Mouse (Mus musculus) intestine, embryonic 16.5 days (tissue): ENCODE data around the gene Lgals7. TPM values are rescaled to one million over a fixed set of nuclear protein-coding genes. Genes with fewer than 3 reads are reported as not detected.

Source experiments
- ATAC-seq: fragments of 200-750 bp; cut with Nextera tagmentation; 2 replicates; pipeline ENCODE4 v1.8.0; 2017; ENCODE audit warnings: moderate TSS enrichment, moderate library complexity
- H3K27ac ChIP-seq: fragments of 300-500 bp; sonication (generic); 2 replicates; pipeline ENCODE4 v1.5.1; 2014; ENCODE audit warnings: mild to moderate bottlenecking, low read length
- H3K27me3 ChIP-seq: fragments of 300-500 bp; sonication (generic); replicated peaks from 2 replicates; pipeline ENCODE4 v1.6.1; 2014; ENCODE audit warnings: low read length, control low read depth, mixed read lengths; ENCODE audit not compliant: control insufficient read depth, insufficient read depth
- H3K36me3 ChIP-seq: fragments of 300-500 bp; sonication (generic); 2 replicates; pipeline ENCODE4 v1.6.1; 2014; ENCODE audit warnings: low read length, control low read depth; ENCODE audit not compliant: control insufficient read depth, insufficient read depth
- H3K4me1 ChIP-seq: fragments of 300-500 bp; sonication (generic); 2 replicates; pipeline ENCODE4 v1.6.1; 2014; ENCODE audit warnings: low read length, control low read depth, mixed read lengths; ENCODE audit not compliant: control insufficient read depth, insufficient read depth
- H3K4me2 ChIP-seq: fragments of 300-500 bp; sonication (generic); 2 replicates; pipeline ENCODE4 v1.6.1; 2014; ENCODE audit warnings: low read depth, low read length, control low read depth
- H3K4me3 ChIP-seq: fragments of 300-500 bp; sonication (generic); 2 replicates; pipeline ENCODE4 v1.5.1; 2014; ENCODE audit warnings: mild to moderate bottlenecking, low read length
- H3K9ac ChIP-seq: fragments of 300-500 bp; sonication (generic); 2 replicates; pipeline ENCODE4 v1.6.1; 2014; ENCODE audit warnings: low read depth, low read length
- H3K9me3 ChIP-seq: fragments of 300-500 bp; sonication (generic); 2 replicates; pipeline ENCODE4 v1.6.1; 2016; ENCODE audit warnings: low read length, control low read depth; ENCODE audit not compliant: control insufficient read depth
- WGBS: fragments of 180-500 bp; shearing (Covaris S2); extraction: QIAGEN DNeasy Blood & Tissue Kit; methylation state at CpG from one replicate; pipeline ENCODE4 v1.1.7; 2014; 5-methylcytosine and 5-hydroxymethylcytosine counted together
- polyA plus RNA-seq: library from polyadenylated mRNA; unstranded; fragments of >200 nt; fragmentation: Nextera tagmentation; extraction: Ambion mirVana; gene quantifications from 2 replicates; pipeline ENCODE4 v1.2.1, GENCODE M21; 2015

Gene Lgals7
- polyA plus RNA-seq, 1 experiment from 2014 or later: 0.97 TPM

DNA sequence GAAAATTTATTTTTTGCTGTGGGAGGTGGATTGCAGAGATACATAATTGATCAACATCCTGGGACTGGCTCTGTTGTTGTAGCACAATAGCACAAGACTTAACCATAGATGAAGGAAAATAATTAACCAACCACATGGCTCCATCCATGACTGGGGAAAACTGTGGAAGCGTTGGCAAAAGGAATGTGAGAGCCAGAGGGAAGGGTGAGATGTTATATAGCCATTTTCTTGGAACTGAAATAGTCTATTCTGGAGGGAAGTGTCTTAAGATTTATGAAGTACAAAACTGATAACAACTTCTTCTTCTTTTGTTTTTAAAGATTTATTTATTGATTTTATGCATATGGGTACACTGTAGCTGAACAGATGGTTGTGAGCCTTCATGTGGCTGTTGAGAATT lies 16.4 kb upstream of the Lgals7 start:
- H3K27ac ChIP-seq: no peak overlapping the region
- H3K4me1 ChIP-seq: peaks cover 10% of the 10 kb centered on the region
- no peak overlapping the region for H3K4me3 ChIP-seq
- WGBS: 63% methylated on average over 1 of the region's 1 CpGs
- no peaks in the 10 kb centered on the region for H3K9me3 ChIP-seq
- no peak for ATAC-seq
- H3K9ac ChIP-seq: no peak overlapping the region
- no peaks in the 10 kb centered on the region for H3K27me3 ChIP-seq
- no peaks in the 10 kb centered on the region for H3K36me3 ChIP-seq
- H3K4me2 ChIP-seq: no peak overlapping the region

GRCm38 (mm10) chr7:28849700-28850236 lies 13.9 kb upstream of the Lgals7 start:
- Histone ChIP-seq H3K4me1 (peaks cover 10% of the 10 kb centered on the region), H3K27me3 (no peaks in the 10 kb centered on the region), H3K27ac (peak overlapping the region; percentile 65), H3K9ac (peak overlapping the region; percentile 40; the same call in 1 of the 2 replicates), H3K4me3 (no peak overlapping the region), H3K9me3 (no peaks in the 10 kb centered on the region), H3K36me3 (no peaks in the 10 kb centered on the region), H3K4me2 (no peak overlapping the region)
- peak; percentile 68 for ATAC-seq
- WGBS: 23% methylated on average over 1 of the region's 1 CpGs

- peak; percentile 65 for ATAC-seq
- Histone ChIP-seq H3K4me1 (peaks cover 10% of the 10 kb centered on the region), H3K27ac (peak overlapping the region; percentile 65), H3K4me3 (no peak overlapping the region), H3K9ac (no peak overlapping the region), H3K27me3 (no peaks in the 10 kb centered on the region), H3K36me3 (no peaks in the 10 kb centered on the region), H3K4me2 (peak overlapping the region; percentile 11; the same call in 1 of the 2 replicates), H3K9me3 (no peaks in the 10 kb centered on the region)
- WGBS: 80% methylated on average over 4 of the region's 4 CpGs
Measured at GRCm38 (mm10) chr7:28850642-28851041, 13.0 kb upstream of the Lgals7 start.

- no peak for ATAC-seq
- H3K36me3 ChIP-seq: no peaks in the 10 kb centered on the region
- no peak overlapping the region for H3K9ac ChIP-seq
- peaks cover 9% of the 10 kb centered on the region; the same call in 1 of the 2 replicates for H3K4me1 ChIP-seq
- H3K27me3 ChIP-seq: no peaks in the 10 kb centered on the region
- WGBS: 93% methylated on average over 2 of the region's 2 CpGs
- H3K27ac ChIP-seq: no peak overlapping the region
- H3K4me3 ChIP-seq: no peak overlapping the region
- H3K4me2 ChIP-seq: no peak overlapping the region
- peaks cover 4% of the 10 kb centered on the region; the same call in 1 of the 2 replicates for H3K9me3 ChIP-seq
Measured at GRCm38 (mm10) chr7:28859953-28860352, 3.7 kb upstream of the Lgals7 start.

GRCm38 (mm10) chr7:28860898-28861297 lies 2.8 kb upstream of the Lgals7 start:
- Histone ChIP-seq H3K4me3 (no peak overlapping the region), H3K4me2 (no peak overlapping the region), H3K27me3 (no peaks in the 10 kb centered on the region), H3K4me1 (peaks cover 9% of the 10 kb centered on the region; the same call in 1 of the 2 replicates), H3K27ac (no peak overlapping the region), H3K9me3 (peaks cover 4% of the 10 kb centered on the region; the same call in 1 of the 2 replicates), H3K9ac (no peak overlapping the region), H3K36me3 (no peaks in the 10 kb centered on the region)
- ATAC-seq: no peak
- WGBS: 89% methylated on average over 6 of the region's 6 CpGs

DNA sequence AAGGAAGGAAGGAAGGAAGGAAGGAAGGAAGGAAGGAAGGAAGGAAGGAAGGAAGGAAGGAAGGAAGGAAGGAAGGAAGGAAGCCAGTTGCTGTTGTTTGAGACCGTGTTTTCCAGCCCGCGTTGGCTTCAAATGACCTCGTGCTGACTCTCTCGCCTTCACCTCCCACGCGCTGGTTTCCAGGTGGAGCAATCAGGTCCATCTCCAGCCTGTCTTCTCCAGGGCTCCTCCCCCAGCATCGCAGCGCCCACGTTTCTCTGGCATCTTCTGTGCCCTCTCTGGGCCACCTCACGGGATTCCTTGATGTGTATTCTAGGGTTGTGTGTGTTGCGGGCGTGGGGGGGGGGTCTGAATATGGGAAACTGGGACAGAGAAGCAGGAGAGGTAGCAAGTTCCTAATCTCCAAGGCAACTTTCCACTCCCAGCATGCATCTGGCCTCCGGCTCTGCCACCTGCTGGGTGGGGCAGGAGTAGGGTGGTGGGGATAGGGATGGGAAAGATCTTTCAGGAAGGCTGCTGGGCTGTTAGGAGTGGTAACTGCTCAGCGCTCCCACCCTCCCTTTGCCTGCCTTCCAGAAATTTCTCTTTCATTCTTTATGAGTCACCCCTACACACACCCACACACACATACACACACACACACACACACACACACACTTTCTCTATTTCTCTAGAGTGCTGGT lies 695 bp upstream of the Lgals7 start:
- peaks cover 17% of the 10 kb centered on the region; the same call in 1 of the 2 replicates for H3K4me1 ChIP-seq
- H3K4me3 ChIP-seq: no peak overlapping the region
- no peaks in the 10 kb centered on the region for H3K27me3 ChIP-seq
- H3K9ac ChIP-seq: no peak overlapping the region
- no peak for ATAC-seq
- H3K36me3 ChIP-seq: no peaks in the 10 kb centered on the region
- H3K27ac ChIP-seq: no peak overlapping the region
- WGBS: 76% methylated on average over 15 of the region's 15 CpGs
- H3K9me3 ChIP-seq: peaks cover 4% of the 10 kb centered on the region; the same call in 1 of the 2 replicates
- no peak overlapping the region for H3K4me2 ChIP-seq

DNA sequence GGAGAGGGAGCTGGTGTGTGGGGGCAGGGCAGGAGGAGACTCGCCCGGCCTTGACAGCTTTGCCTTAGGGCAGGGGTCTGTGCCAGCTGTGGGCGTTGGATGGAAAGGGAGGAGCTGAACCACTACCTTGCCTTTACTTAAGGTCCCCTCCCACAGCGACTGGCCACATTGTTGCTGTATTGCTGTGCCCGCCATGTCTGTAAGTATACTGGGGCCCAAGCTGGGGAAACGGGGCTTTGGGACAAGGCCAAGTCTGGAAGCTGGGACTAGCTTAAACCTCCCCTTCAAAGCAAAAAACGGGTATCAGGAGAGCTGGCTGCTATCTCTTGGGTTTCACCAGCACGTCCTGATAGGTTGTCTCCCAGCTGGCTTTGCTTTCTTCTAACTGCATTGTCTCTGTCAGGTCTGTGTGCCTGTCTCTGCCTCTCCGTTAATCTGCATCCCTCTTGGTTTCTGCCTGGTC lies 666 bp downstream of the Lgals7 start:
- Histone ChIP-seq H3K27ac (no peak overlapping the region), H3K9ac (peak overlapping the region; percentile 25; the same call in 1 of the 2 replicates)

GRCm38 (mm10) chr7:28865481-28866300 lies 2.0 kb downstream of the Lgals7 start:
- 0 out of 2 replicates have a peak overlapping the region, but pooled peaks have one; percentile 7 for H3K27ac ChIP-seq
- WGBS: 37% methylated on average over 33 of the region's 33 CpGs
- ATAC-seq: peak; percentile 72

More for the DNA sequence above, 666 bp downstream of the Lgals7 start:
- Histone ChIP-seq H3K27me3 (no peaks in the 10 kb centered on the region), H3K9me3 (peaks cover 4% of the 10 kb centered on the region; the same call in 1 of the 2 replicates), H3K4me2 (no peak overlapping the region), H3K4me3 (no peak overlapping the region), H3K4me1 (peaks cover 17% of the 10 kb centered on the region; the same call in 1 of the 2 replicates), H3K36me3 (no peaks in the 10 kb centered on the region)
- WGBS: 50% methylated on average over 9 of the region's 9 CpGs
- ATAC-seq: no peak

More at GRCm38 (mm10) chr7:28865481-28866300, 2.0 kb downstream of the Lgals7 start:
- H3K4me3 ChIP-seq: peak overlapping the region; percentile 28
- H3K9me3 ChIP-seq: peaks cover 4% of the 10 kb centered on the region; the same call in 1 of the 2 replicates
- H3K4me2 ChIP-seq: peak overlapping the region; percentile 55
- H3K4me1 ChIP-seq: peaks cover 17% of the 10 kb centered on the region; the same call in 1 of the 2 replicates
- H3K36me3 ChIP-seq: no peaks in the 10 kb centered on the region
- no peaks in the 10 kb centered on the region for H3K27me3 ChIP-seq
- H3K9ac ChIP-seq: peak overlapping the region; percentile 60
